Mouse (Mus musculus) lung, embryonic 14.5 days (tissue): ENCODE measurements at regions not wholly inside any gene's neighbourhood (a gene's known extent, or its start where the extent isn't known, plus 50 kb on each side); places are given as distances from the start of the nearest gene placed in this dataset.
A peak's percentile ranks its signal among the peaks of the same experiment; 100 is the strongest.

ENCODE experiments used
- ATAC-seq: fragments of 200-750 bp; cut with Nextera tagmentation; 2 replicates; pipeline ENCODE4 v1.8.0; 2017; ENCODE audit warnings: mild to moderate bottlenecking, moderate TSS enrichment, moderate library complexity; ENCODE audit not compliant: insufficient read depth
- DNase-seq: peaks from one replicate; pipeline ENCODE4 v3.0.0-alpha.2; 2015
- H3K27ac ChIP-seq: fragments of 300-500 bp; sonication (generic); 2 replicates; pipeline ENCODE4 v1.5.1; 2014; ENCODE audit warnings: low read depth, mild to moderate bottlenecking, moderate library complexity
- H3K27me3 ChIP-seq: fragments of 300-500 bp; sonication (generic); 2 replicates; pipeline ENCODE4 v1.6.1; 2014; ENCODE audit warnings: low read length, control low read depth; ENCODE audit not compliant: insufficient read depth
- H3K36me3 ChIP-seq: fragments of 300-500 bp; sonication (generic); 2 replicates; pipeline ENCODE4 v1.6.1; 2014; ENCODE audit warnings: control low read depth; ENCODE audit not compliant: insufficient read depth
- H3K4me1 ChIP-seq: fragments of 300-500 bp; sonication (generic); 2 replicates; pipeline ENCODE4 v1.6.1; 2014; ENCODE audit warnings: antibody characterized with exemption, control low read depth; ENCODE audit not compliant: insufficient read depth
- H3K4me2 ChIP-seq: fragments of 300-500 bp; sonication (generic); 2 replicates; pipeline ENCODE4 v1.6.1; 2014; ENCODE audit warnings: mild to moderate bottlenecking
- H3K4me3 ChIP-seq: fragments of 300-500 bp; sonication (generic); 2 replicates; pipeline ENCODE4 v1.5.1; 2014; ENCODE audit warnings: low read depth, low read length
- H3K9ac ChIP-seq: fragments of 300-500 bp; sonication (generic); 2 replicates; pipeline ENCODE4 v1.6.1; 2014
- H3K9me3 ChIP-seq: fragments of 300-500 bp; sonication (generic); 2 replicates; pipeline ENCODE4 v1.6.1; 2016; ENCODE audit warnings: low read depth, low read length, control low read depth
- CTCF ChIP-seq: IDR thresholded peaks from 2 replicates; pipeline ENCODE4 v1.5.1; 2016; ENCODE audit warnings: antibody characterized with exemption, low read depth
- WGBS: fragments of 180-500 bp; shearing (Covaris S2); extraction: QIAGEN DNeasy Blood & Tissue Kit; methylation state at CpG from one replicate; pipeline ENCODE4 v1.1.7; 2014; 5-methylcytosine and 5-hydroxymethylcytosine counted together

GRCm38 (mm10) chr1:55807028-55807427 is 401.3 kb downstream of the Plcl1 start:
- Histone ChIP-seq H3K4me2 (no peak overlapping the region), H3K4me1 (0 out of 2 replicates have a peak, but pooled peaks cover 3% of the 10 kb centered on the region), H3K36me3 (no peaks in the 10 kb centered on the region), H3K4me3 (no peak overlapping the region), H3K9me3 (no peaks in the 10 kb centered on the region), H3K27ac (no peak overlapping the region), H3K27me3 (no peaks in the 10 kb centered on the region), H3K9ac (no peak overlapping the region)
- no peak for TF ChIP-seq CTCF
- DNase-seq, result peak; percentile 54
- ATAC-seq, result peak; percentile 65; the same call in 1 of the 2 replicates
- WGBS, result 37% methylated on average over 5 of the region's 5 CpGs

DNA sequence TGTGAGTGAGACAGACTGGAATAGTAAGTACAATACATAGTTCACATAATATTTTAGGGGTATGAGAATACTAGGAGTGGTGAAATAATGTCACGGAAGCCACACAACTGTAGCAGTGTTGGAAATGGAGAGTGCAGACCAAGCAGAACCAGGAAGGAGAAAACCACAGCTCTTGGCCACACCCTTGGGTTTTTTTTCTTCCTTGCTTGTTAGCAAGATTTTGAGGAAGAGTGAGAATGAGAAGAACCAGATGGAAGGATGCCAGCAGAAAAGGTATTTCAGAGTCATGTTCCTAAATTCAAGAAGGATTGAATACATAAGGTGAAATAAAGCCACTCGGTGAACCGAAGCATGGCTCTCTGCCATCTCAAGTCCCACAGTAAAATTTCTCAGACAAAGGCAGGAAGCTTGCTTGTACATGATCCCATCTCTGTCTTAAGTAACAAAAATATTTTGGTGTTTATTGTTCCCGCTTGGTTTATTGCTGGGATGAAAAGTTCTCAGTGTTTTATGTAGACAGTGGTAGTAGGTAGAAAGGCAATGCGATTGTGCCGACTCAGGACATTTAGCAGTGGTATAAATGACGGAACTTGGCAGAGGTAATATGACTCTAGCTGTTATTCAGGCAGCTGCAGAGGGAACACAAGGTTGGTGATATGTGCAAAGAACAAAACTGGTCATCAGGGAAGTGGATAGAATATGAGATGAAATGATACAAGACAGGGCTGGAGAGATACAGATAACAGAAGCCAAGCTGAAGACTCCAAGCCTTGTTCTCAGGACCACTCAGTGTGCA is 403.2 kb downstream of the Plcl1 start:
- Histone ChIP-seq H3K9me3 (no peaks in the 10 kb centered on the region), H3K4me2 (no peak overlapping the region), H3K4me3 (no peak overlapping the region), H3K27ac (no peak overlapping the region), H3K36me3 (no peaks in the 10 kb centered on the region), H3K4me1 (0 out of 2 replicates have a peak, but pooled peaks cover 3% of the 10 kb centered on the region), H3K27me3 (no peaks in the 10 kb centered on the region), H3K9ac (no peak overlapping the region)
- DNase-seq, result peak; percentile 19
- no peak for ATAC-seq
- WGBS, result 78% methylated on average over 7 of the region's 7 CpGs
- no peak for TF ChIP-seq CTCF

- 50% methylated on average over 1 of the region's 1 CpGs for WGBS
- no peaks in the 10 kb centered on the region for H3K9me3 ChIP-seq
- ATAC-seq, result no peak
Observed at GRCm38 (mm10) chr1:55812486-55812885, 406.8 kb downstream of the Plcl1 start.

GRCm38 (mm10) chr1:55820866-55821500 is 415.3 kb downstream of the Plcl1 start:
- H3K4me2 ChIP-seq, result no peak overlapping the region
- DNase-seq, result no peak
- no peaks in the 10 kb centered on the region for H3K4me1 ChIP-seq
- H3K27me3 ChIP-seq, result no peaks in the 10 kb centered on the region
- WGBS, result 72% methylated on average over 3 of the region's 3 CpGs
- no peaks in the 10 kb centered on the region for H3K36me3 ChIP-seq
- H3K4me3 ChIP-seq, result no peak overlapping the region
- TF ChIP-seq CTCF, result no peak
- no peak overlapping the region for H3K9ac ChIP-seq
- ATAC-seq, result no peak
- no peak overlapping the region for H3K27ac ChIP-seq
- H3K9me3 ChIP-seq, result no peaks in the 10 kb centered on the region

More at GRCm38 (mm10) chr1:55812486-55812885, 406.8 kb downstream of the Plcl1 start:
- H3K4me1 ChIP-seq, result no peaks in the 10 kb centered on the region
- no peak for TF ChIP-seq CTCF
- no peak overlapping the region for H3K4me2 ChIP-seq
- DNase-seq, result no peak
- no peak overlapping the region for H3K9ac ChIP-seq
- no peaks in the 10 kb centered on the region for H3K27me3 ChIP-seq
- no peak overlapping the region for H3K27ac ChIP-seq
- no peaks in the 10 kb centered on the region for H3K36me3 ChIP-seq
- no peak overlapping the region for H3K4me3 ChIP-seq

- Histone ChIP-seq H3K9me3 (no peaks in the 10 kb centered on the region), H3K9ac (no peak overlapping the region), H3K36me3 (no peaks in the 10 kb centered on the region), H3K27me3 (no peaks in the 10 kb centered on the region), H3K4me3 (no peak overlapping the region), H3K4me1 (no peaks in the 10 kb centered on the region), H3K27ac (no peak overlapping the region), H3K4me2 (no peak overlapping the region)
- no peak for DNase-seq
- no peak for TF ChIP-seq CTCF
- ATAC-seq, result no peak
- 73% methylated on average over 4 of the region's 4 CpGs for WGBS
Observed at GRCm38 (mm10) chr1:55822599-55822998, 416.9 kb downstream of the Plcl1 start.

DNA sequence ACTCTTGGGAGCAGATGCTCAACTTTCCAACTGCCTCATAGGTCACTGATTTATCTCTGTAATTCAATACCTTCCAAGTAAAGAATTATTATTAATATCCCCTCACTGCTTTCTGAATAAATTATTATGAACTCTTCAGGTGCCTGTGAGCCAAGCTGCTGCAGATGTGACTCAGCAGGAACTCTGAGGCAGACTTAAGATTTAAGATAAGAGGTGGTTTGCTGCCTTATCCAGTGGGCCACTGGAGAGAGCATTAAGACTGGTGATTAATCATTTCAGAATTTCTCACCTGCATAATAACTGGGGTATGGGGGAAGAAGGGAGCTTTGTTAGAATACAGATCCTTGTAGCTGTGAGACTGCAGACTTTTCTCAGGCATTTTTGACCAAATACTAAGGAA is 421.5 kb downstream of the Plcl1 start:
- no peak overlapping the region for H3K4me3 ChIP-seq

DNA sequence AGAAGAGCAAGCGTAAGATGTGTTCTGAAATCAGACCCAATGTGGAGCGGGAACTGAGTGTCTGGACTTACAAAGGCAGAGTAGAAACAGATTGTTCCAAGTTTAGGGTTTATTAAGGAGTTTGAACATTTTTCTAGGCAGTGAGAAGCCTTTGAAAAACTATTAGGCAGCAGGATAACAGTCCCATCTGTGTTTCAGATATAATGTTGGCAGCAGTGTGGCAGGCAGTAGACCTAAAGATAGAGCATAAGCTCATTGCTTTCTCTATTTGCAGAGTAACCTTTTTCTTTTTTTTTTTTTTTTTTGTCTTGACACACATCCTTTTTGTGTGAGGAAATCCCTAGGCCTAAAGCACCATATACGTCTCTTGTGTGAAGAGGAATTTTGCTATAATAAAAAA is 429.6 kb downstream of the Plcl1 start:
- no peak for DNase-seq
- no peak for TF ChIP-seq CTCF
- 90% methylated on average over 3 of the region's 3 CpGs for WGBS

More for the DNA sequence above, 421.5 kb downstream of the Plcl1 start:
- H3K36me3 ChIP-seq, result no peaks in the 10 kb centered on the region
- no peak for DNase-seq
- TF ChIP-seq CTCF, result no peak
- H3K4me1 ChIP-seq, result no peaks in the 10 kb centered on the region
- no peaks in the 10 kb centered on the region for H3K9me3 ChIP-seq
- no peak overlapping the region for H3K27ac ChIP-seq
- H3K27me3 ChIP-seq, result no peaks in the 10 kb centered on the region
- H3K9ac ChIP-seq, result no peak overlapping the region
- no peak overlapping the region for H3K4me2 ChIP-seq
- ATAC-seq, result no peak

More for the DNA sequence above, 429.6 kb downstream of the Plcl1 start:
- Histone ChIP-seq H3K9ac (no peak overlapping the region), H3K4me3 (no peak overlapping the region), H3K27ac (no peak overlapping the region), H3K4me2 (no peak overlapping the region), H3K36me3 (no peaks in the 10 kb centered on the region), H3K4me1 (no peaks in the 10 kb centered on the region), H3K27me3 (no peaks in the 10 kb centered on the region), H3K9me3 (no peaks in the 10 kb centered on the region)
- no peak for ATAC-seq
